ENCODE assay signal across 25 mouse cellular contexts in the genomic region with DNA sequence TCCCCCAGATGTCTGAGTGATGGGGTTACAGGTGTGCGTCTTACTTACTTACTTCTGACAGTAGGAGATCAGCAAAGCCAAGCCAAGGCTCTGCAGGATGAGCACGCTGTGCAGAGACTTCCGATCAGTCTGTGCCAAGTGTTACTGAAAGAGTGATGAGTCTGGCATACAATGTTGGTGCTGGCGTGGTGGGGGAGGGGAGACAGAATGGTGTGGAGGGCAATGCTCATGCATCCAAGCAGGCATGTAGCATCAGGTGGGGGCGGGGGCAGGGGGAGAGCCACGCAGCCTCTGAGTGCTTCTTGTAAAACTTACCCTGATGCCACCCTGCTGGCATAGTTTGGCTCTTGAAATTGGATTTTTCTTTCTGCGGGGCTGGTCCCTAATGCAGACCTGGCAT.
"Had no signal": no experiment of that assay in that cellular context is flagged by ENCODE, and none has a peak within 500 bp of the region (broad histone marks: within the 10 kb centered on the region; RNA-seq: fewer than 3 reads in every experiment).

No protein-coding gene starts in this region.

- H3K9ac ChIP-seq: heart, embryonic 13.5 days; heart, embryonic 15.5 days; hindbrain, embryonic 13.5 days; kidney, embryonic 15.5 days; limb, embryonic 13.5 days; limb, embryonic 15.5 days; liver, embryonic 12.5 days; liver, embryonic 14.5 days had no signal

- H3K4me2 ChIP-seq: heart, embryonic 11.5 days; heart, embryonic 13.5 days; heart, embryonic 15.5 days; hindbrain, embryonic 13.5 days; kidney, embryonic 15.5 days; limb, embryonic 13.5 days; limb, embryonic 15.5 days; liver, embryonic 12.5 days had no signal

- H3K27ac ChIP-seq: heart, adult 2 months; heart, embryonic 13.5 days; heart, embryonic 15.5 days; hindbrain, embryonic 13.5 days; kidney, embryonic 15.5 days; kidney, postnatal 0 days; left cerebral cortex, adult 2 months; limb, embryonic 13.5 days; limb, embryonic 15.5 days; liver, embryonic 12.5 days; liver, embryonic 14.5 days had no signal

- H3K9me3 ChIP-seq: heart, embryonic 13.5 days; heart, embryonic 15.5 days; hindbrain, embryonic 13.5 days; kidney, embryonic 15.5 days; limb, embryonic 13.5 days; limb, embryonic 15.5 days; liver, embryonic 12.5 days had no signal

- ATAC-seq: intestine, embryonic 16.5 days; liver, embryonic 12.5 days had no signal

- H3K4me1 ChIP-seq: hindbrain, embryonic 13.5 days; kidney, embryonic 15.5 days; limb, embryonic 13.5 days; limb, embryonic 15.5 days; liver, embryonic 12.5 days had no signal

- H3K27me3 ChIP-seq: heart, embryonic 13.5 days; heart, embryonic 15.5 days; hindbrain, embryonic 13.5 days; kidney, embryonic 15.5 days; limb, embryonic 13.5 days; limb, embryonic 15.5 days; liver, embryonic 12.5 days had no signal

- H3K36me3 ChIP-seq: heart, embryonic 13.5 days; heart, embryonic 15.5 days; hindbrain, embryonic 13.5 days; kidney, embryonic 15.5 days; limb, embryonic 13.5 days; limb, embryonic 15.5 days; liver, embryonic 12.5 days had no signal

- H3K4me3 ChIP-seq: heart, adult 2 months; heart, embryonic 13.5 days; heart, embryonic 15.5 days; hindbrain, embryonic 13.5 days; kidney, embryonic 15.5 days; left cerebral cortex, adult 2 months; limb, embryonic 13.5 days; limb, embryonic 15.5 days; liver, embryonic 12.5 days had no signal

- DNase-seq: gastrocnemius, postnatal 14 days; gastrocnemius, postnatal 36 days; heart, adult 11 months; heart, adult 2 months; heart, postnatal 14 days; heart, postnatal 36 days; kidney, adult 11 months; kidney, adult 2 months; kidney, adult 9 months; kidney, postnatal 14 days; kidney, postnatal 36 days; layer of hippocampus, adult 9-11 months; layer of hippocampus, postnatal 36 days had no signal
